Mouse (Mus musculus): ENCODE measurements at regions not wholly inside any gene's neighbourhood (a gene's known extent, or its start where the extent isn't known, plus 50 kb on each side); places are given as distances from the start of the nearest gene placed in this dataset.

- no peak for TF ChIP-seq CTCF (IDR thresholded peaks at IDR 0.05; ENCODE audit: control insufficient read depth, insufficient read depth, insufficient read length)
- no peak for TF ChIP-seq MYOD1 (IDR thresholded peaks at IDR 0.05; ENCODE audit: control insufficient read depth, insufficient read length, low read depth)
These were observed 454.7 kb upstream of the BC052040 start for GRCm38 (mm10) chr2:115126625-115127369.

Data from C2C12 (cell line).